Mouse (Mus musculus): ENCODE results near the gene Eif4a2. TPM values are rescaled to one million over a fixed set of nuclear protein-coding genes. Genes with fewer than 3 reads are reported as not detected.
A peak's percentile ranks its signal among the peaks of the same experiment; 100 is the strongest.
"Not testable (repeated sequence)": the region's sequence is repeated elsewhere in the genome, so short reads cannot be mapped to it uniquely, and the experiment has no call there.

The Eif4a2 gene
- total RNA-seq (2021), result 100 to 1,000 TPM; 898 to 914 TPM

GRCm38 (mm10) chr16:23107231-23107942 lies at the start of gene Eif4a2:
TSS of gene Eif4a2 (plus strand) at chr16:23107444.
- DNase-seq (ENCODE audit: extremely low spot score in 1 of 2, low spot score in 1 of 2), result peak; percentile 89 to 92

- DNase-seq (ENCODE audit: extremely low spot score in 1 of 2, low spot score in 1 of 2), result not testable (repeated sequence)
Measured at GRCm38 (mm10) chr16:23057668-23058447, 49.4 kb upstream of the Eif4a2 start, which contains the start of gene Kng1. TSS of gene Kng1 (plus strand) at chr16:23057865.

GRCm38 (mm10) chr16:23059630-23060029 lies 47.6 kb upstream of the Eif4a2 start:
- not testable (repeated sequence) for DNase-seq (ENCODE audit: extremely low spot score in 1 of 2, low spot score in 1 of 2)

- DNase-seq (ENCODE audit: extremely low spot score in 1 of 2, low spot score in 1 of 2), result not testable (repeated sequence)
Measured at GRCm38 (mm10) chr16:23060781-23061325, 46.4 kb upstream of the Eif4a2 start.

GRCm38 (mm10) chr16:23077516-23077915 lies 29.7 kb upstream of the Eif4a2 start:
- not testable (repeated sequence) for DNase-seq (ENCODE audit: extremely low spot score in 1 of 2, low spot score in 1 of 2)

- DNase-seq (ENCODE audit: extremely low spot score in 1 of 2, low spot score in 1 of 2), result not testable (repeated sequence)
Measured at GRCm38 (mm10) chr16:23087159-23087558, 20.1 kb upstream of the Eif4a2 start.

- DNase-seq (ENCODE audit: extremely low spot score in 1 of 2, low spot score in 1 of 2), result not testable (repeated sequence)
Measured at GRCm38 (mm10) chr16:23087712-23088111, 19.5 kb upstream of the Eif4a2 start.

GRCm38 (mm10) chr16:23088491-23088890 lies 18.8 kb upstream of the Eif4a2 start:
- DNase-seq (ENCODE audit: extremely low spot score in 1 of 2, low spot score in 1 of 2), result not testable (repeated sequence)

GRCm38 (mm10) chr16:23091345-23091744 lies 15.9 kb upstream of the Eif4a2 start:
- DNase-seq (ENCODE audit: extremely low spot score in 1 of 2, low spot score in 1 of 2), result not testable (repeated sequence)

GRCm38 (mm10) chr16:23093321-23093953 lies 13.8 kb upstream of the Eif4a2 start:
- no peak for DNase-seq (ENCODE audit: extremely low spot score in 1 of 2, low spot score in 1 of 2)

- DNase-seq (ENCODE audit: extremely low spot score in 1 of 2, low spot score in 1 of 2), result no peak
Measured at GRCm38 (mm10) chr16:23094136-23094535, 13.1 kb upstream of the Eif4a2 start.

GRCm38 (mm10) chr16:23095581-23095980 lies 11.7 kb upstream of the Eif4a2 start:
- not testable (repeated sequence) for DNase-seq (ENCODE audit: extremely low spot score in 1 of 2, low spot score in 1 of 2)

GRCm38 (mm10) chr16:23096886-23097285 lies 10.4 kb upstream of the Eif4a2 start:
- DNase-seq (ENCODE audit: extremely low spot score in 1 of 2, low spot score in 1 of 2), result not testable (repeated sequence)

GRCm38 (mm10) chr16:23097290-23098104 lies 9.7 kb upstream of the Eif4a2 start:
- DNase-seq (ENCODE audit: extremely low spot score in 1 of 2, low spot score in 1 of 2), result not testable (repeated sequence)

GRCm38 (mm10) chr16:23098105-23098452 lies 9.2 kb upstream of the Eif4a2 start:
- not testable (repeated sequence) for DNase-seq (ENCODE audit: extremely low spot score in 1 of 2, low spot score in 1 of 2)

- no peak for DNase-seq (ENCODE audit: extremely low spot score in 1 of 2, low spot score in 1 of 2)
Measured at GRCm38 (mm10) chr16:23099632-23100031, 7.6 kb upstream of the Eif4a2 start.

- DNase-seq (ENCODE audit: extremely low spot score in 1 of 2, low spot score in 1 of 2), result no peak
Measured at GRCm38 (mm10) chr16:23100099-23100575, 7.1 kb upstream of the Eif4a2 start.

- no peak for DNase-seq (ENCODE audit: extremely low spot score in 1 of 2, low spot score in 1 of 2)
Measured at GRCm38 (mm10) chr16:23100613-23101012, 6.6 kb upstream of the Eif4a2 start.

GRCm38 (mm10) chr16:23102340-23103037 lies 4.8 kb upstream of the Eif4a2 start:
- no peak for DNase-seq (ENCODE audit: extremely low spot score in 1 of 2, low spot score in 1 of 2)

Data from layer of hippocampus, postnatal 25 days (tissue).